Mouse (Mus musculus) limb, embryonic 11.5 days (tissue): ENCODE data around the gene Dclk1. TPM values are rescaled to one million over a fixed set of nuclear protein-coding genes. Genes with fewer than 3 reads are reported as not detected.

Experiments
- ATAC-seq: fragments of 200-750 bp; cut with Nextera tagmentation; 2 replicates; pipeline ENCODE4 v1.8.0; 2017; ENCODE audit warnings: low read depth; ENCODE audit not compliant: insufficient number of reproducible peaks, low FRiP score, low TSS enrichment
- DNase-seq: peaks from one replicate; pipeline ENCODE4 v3.0.0-alpha.2; 2015; ENCODE audit warnings: low spot score
- H3K27ac ChIP-seq: fragments of 300-500 bp; sonication (generic); replicated peaks from 2 replicates; pipeline ENCODE4 v1.5.1; 2014; ENCODE audit warnings: low read depth, mild to moderate bottlenecking, low read length
- H3K27me3 ChIP-seq: fragments of 300-500 bp; sonication (generic); 2 replicates; pipeline ENCODE4 v1.6.1; 2014; ENCODE audit warnings: mild to moderate bottlenecking, low read length, mixed read lengths; ENCODE audit not compliant: control insufficient read depth, insufficient read depth
- H3K36me3 ChIP-seq: fragments of 300-500 bp; sonication (generic); 2 replicates; pipeline ENCODE4 v1.6.1; 2014; ENCODE audit warnings: mild to moderate bottlenecking, low read length, moderate library complexity, mixed read lengths; ENCODE audit not compliant: control insufficient read depth, insufficient read depth
- H3K4me1 ChIP-seq: fragments of 300-500 bp; sonication (generic); 2 replicates; pipeline ENCODE4 v1.6.1; 2014; ENCODE audit warnings: low read length, mixed read lengths; ENCODE audit not compliant: control insufficient read depth, insufficient read depth
- H3K4me2 ChIP-seq: fragments of 300-500 bp; sonication (generic); 2 replicates; pipeline ENCODE4 v1.6.1; 2014; ENCODE audit warnings: low read depth, mild to moderate bottlenecking, moderate library complexity; ENCODE audit not compliant: severe bottlenecking
- H3K4me3 ChIP-seq: fragments of 300-500 bp; sonication (generic); 2 replicates; pipeline ENCODE4 v1.5.1; 2014; ENCODE audit warnings: low read depth, low read length
- H3K9ac ChIP-seq: fragments of 300-500 bp; sonication (generic); 2 replicates; pipeline ENCODE4 v1.6.1; 2014; ENCODE audit warnings: mild to moderate bottlenecking, low read length
- H3K9me3 ChIP-seq: fragments of 300-500 bp; sonication (generic); 2 replicates; pipeline ENCODE4 v1.6.1; 2016; ENCODE audit warnings: low read length; ENCODE audit not compliant: control insufficient read depth
- WGBS: fragments of 180-500 bp; shearing (Covaris S2); extraction: QIAGEN DNeasy Blood & Tissue Kit; methylation state at CpG from one replicate; pipeline ENCODE4 v1.1.7; 2014; 5-methylcytosine and 5-hydroxymethylcytosine counted together
- polyA plus RNA-seq: library from polyadenylated mRNA; unstranded; fragments of >200 nt; fragmentation: Nextera tagmentation; extraction: Ambion mirVana; gene quantifications from 2 replicates; pipeline ENCODE4 v1.2.1, GENCODE M21; 2014

Gene Dclk1
- polyA plus RNA-seq, 1 experiment from 2014 or later = 34.1 TPM

DNA sequence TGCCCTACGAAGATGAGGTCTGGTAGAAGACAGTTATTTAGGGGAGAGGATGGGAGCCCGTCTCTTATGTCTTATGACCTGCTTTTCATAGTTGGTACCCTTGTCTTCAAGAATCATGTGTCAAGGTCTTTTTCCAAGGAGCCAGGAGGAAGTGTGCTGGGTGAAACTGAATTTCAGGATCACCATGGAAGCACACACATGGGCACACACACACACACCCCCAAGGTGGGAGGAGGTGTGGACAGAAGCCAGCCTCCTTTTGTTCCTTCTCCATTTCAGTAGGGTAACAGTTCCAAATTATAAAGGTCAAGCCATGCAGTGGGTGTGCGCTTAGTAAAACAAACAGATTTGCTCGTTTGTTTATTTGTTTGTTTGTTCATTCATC lies 330.1 kb downstream of the Dclk1 start:
- no peak overlapping the region for H3K4me2 ChIP-seq
- no peaks in the 10 kb centered on the region; the same call in 1 of the 2 replicates for H3K4me1 ChIP-seq
- no peak for DNase-seq
- H3K9me3 ChIP-seq = no peaks in the 10 kb centered on the region
- H3K36me3 ChIP-seq = no peaks in the 10 kb centered on the region
- H3K4me3 ChIP-seq = no peak overlapping the region
- ATAC-seq = no peak
- no peaks in the 10 kb centered on the region for H3K27me3 ChIP-seq
- WGBS = 87% methylated on average over 4 of the region's 4 CpGs
- no peak overlapping the region for H3K9ac ChIP-seq
- no peak overlapping the region for H3K27ac ChIP-seq

- WGBS = 45% methylated on average over 4 of the region's 4 CpGs
- H3K36me3 ChIP-seq = no peaks in the 10 kb centered on the region
- no peaks in the 10 kb centered on the region; the same call in 1 of the 2 replicates for H3K4me1 ChIP-seq
- DNase-seq (peak; percentile 71), ATAC-seq (no peak)
- H3K9ac ChIP-seq = no peak overlapping the region
- H3K4me3 ChIP-seq = no peak overlapping the region
- no peak overlapping the region for H3K27ac ChIP-seq
- no peaks in the 10 kb centered on the region for H3K9me3 ChIP-seq
- no peaks in the 10 kb centered on the region for H3K27me3 ChIP-seq
- H3K4me2 ChIP-seq = no peak overlapping the region
These were observed 331.8 kb downstream of the Dclk1 start for GRCm38 (mm10) chr3:55574003-55574402.

- Histone ChIP-seq H3K27me3 (no peaks in the 10 kb centered on the region), H3K27ac (peak overlapping the region; percentile 95), H3K4me2 (no peak overlapping the region), H3K4me1 (peaks cover 32% of the 10 kb centered on the region), H3K36me3 (no peaks in the 10 kb centered on the region), H3K9me3 (no peaks in the 10 kb centered on the region), H3K9ac (no peak overlapping the region), H3K4me3 (no peak overlapping the region)
- ATAC-seq = peak; percentile 56; the same call in 1 of the 2 replicates
- WGBS = 11% methylated on average over 12 of the region's 12 CpGs
- DNase-seq = no peak
These were observed 345.3 kb downstream of the Dclk1 start for GRCm38 (mm10) chr3:55587434-55587971.

- DNase-seq (peak; percentile 80), ATAC-seq (peak; percentile 89)
- H3K36me3 ChIP-seq = no peaks in the 10 kb centered on the region
- WGBS = 8% methylated on average over 12 of the region's 12 CpGs
- H3K9ac ChIP-seq = peak overlapping the region; percentile 48; the same call in 1 of the 2 replicates
- peaks cover 32% of the 10 kb centered on the region for H3K4me1 ChIP-seq
- no peaks in the 10 kb centered on the region for H3K27me3 ChIP-seq
- no peaks in the 10 kb centered on the region for H3K9me3 ChIP-seq
- peak overlapping the region; percentile 95 for H3K27ac ChIP-seq
- no peak overlapping the region for H3K4me3 ChIP-seq
- peak overlapping the region; percentile 36 for H3K4me2 ChIP-seq
These were observed 346.1 kb downstream of the Dclk1 start for GRCm38 (mm10) chr3:55587972-55588946.

Other genes with a start within 250 kb of the Dclk1 start
- 2.0 and 2.7 TPM in 2 replicates for gene Ccna1, start 186.9 kb upstream of the Dclk1 start, polyA plus RNA-seq
- 86.9 and 93.4 TPM in 2 replicates for gene Spg20, start 130.3 kb upstream of the Dclk1 start, polyA plus RNA-seq
- gene Ccdc169, start 105.0 kb upstream of the Dclk1 start, polyA plus RNA-seq = 0.08 and 0.09 TPM in 2 replicates
- not detected in 2 replicates for gene Sohlh2, start 60.3 kb upstream of the Dclk1 start, polyA plus RNA-seq
- not detected in 2 replicates for gene Gm21954, start 229.8 kb downstream of the Dclk1 start, polyA plus RNA-seq